Mouse (Mus musculus) neural tube, embryonic 11.5 days (tissue): Measurements from ENCODE around the gene Traf5. TPM values are rescaled to one million over a fixed set of nuclear protein-coding genes. Genes with fewer than 3 reads are reported as not detected.
A peak's percentile ranks its signal among the peaks of the same experiment; 100 is the strongest.

Source experiments
- ATAC-seq: fragments of 200-750 bp; cut with Nextera tagmentation; 2 replicates; pipeline ENCODE4 v1.8.0; 2017; ENCODE audit warnings: moderate number of reproducible peaks, mild to moderate bottlenecking, moderate TSS enrichment, moderate library complexity; ENCODE audit not compliant: insufficient read depth, low FRiP score, low TSS enrichment
- DNase-seq: peaks from one replicate; pipeline ENCODE4 v3.0.0-alpha.2; 2015; ENCODE audit warnings: low spot score
- H3K27ac ChIP-seq: fragments of 300-500 bp; sonication (generic); 2 replicates; pipeline ENCODE4 v1.5.1; 2014; ENCODE audit warnings: low read depth, mild to moderate bottlenecking, low read length
- H3K27me3 ChIP-seq: fragments of 300-500 bp; sonication (generic); 2 replicates; pipeline ENCODE4 v1.6.1; 2014; ENCODE audit warnings: mild to moderate bottlenecking, low read length, mixed read lengths; ENCODE audit not compliant: control insufficient read depth, insufficient read depth
- H3K36me3 ChIP-seq: fragments of 300-500 bp; sonication (generic); 2 replicates; pipeline ENCODE4 v1.6.1; 2014; ENCODE audit warnings: mild to moderate bottlenecking, low read length, moderate library complexity, mixed read lengths; ENCODE audit not compliant: control insufficient read depth, insufficient read depth
- H3K4me1 ChIP-seq: fragments of 300-500 bp; sonication (generic); 2 replicates; pipeline ENCODE4 v1.6.1; 2014; ENCODE audit warnings: low read length, mixed read lengths; ENCODE audit not compliant: control insufficient read depth, insufficient read depth
- H3K4me2 ChIP-seq: fragments of 300-500 bp; sonication (generic); 2 replicates; pipeline ENCODE4 v1.6.1; 2014; ENCODE audit warnings: low read depth, mild to moderate bottlenecking, moderate library complexity
- H3K4me3 ChIP-seq: fragments of 300-500 bp; sonication (generic); 2 replicates; pipeline ENCODE4 v1.5.1; 2014; ENCODE audit warnings: low read depth, low read length
- H3K9ac ChIP-seq: fragments of 300-500 bp; sonication (generic); 2 replicates; pipeline ENCODE4 v1.6.1; 2014; ENCODE audit warnings: mild to moderate bottlenecking, low read length
- H3K9me3 ChIP-seq: fragments of 300-500 bp; sonication (generic); 2 replicates; pipeline ENCODE4 v1.6.1; 2016; ENCODE audit warnings: low read length; ENCODE audit not compliant: control insufficient read depth
- WGBS: fragments of 180-500 bp; shearing (Covaris S2); extraction: QIAGEN DNeasy Blood & Tissue Kit; methylation state at CpG from one replicate; pipeline ENCODE4 v1.1.7; 2014; 5-methylcytosine and 5-hydroxymethylcytosine counted together
- polyA plus RNA-seq: library from polyadenylated mRNA; unstranded; fragments of >200 nt; fragmentation: Nextera tagmentation; extraction: Ambion mirVana; gene quantifications from 2 replicates; pipeline ENCODE4 v1.2.1, GENCODE M21; 2014

Gene Traf5
- polyA plus RNA-seq, 1 experiment from 2014 or later: 5.0 TPM

- no peak within 1 kb of the TSS for H3K4me3 ChIP-seq
- DNase-seq: no peak
- H3K36me3 ChIP-seq: no peaks in the 10 kb centered on the region
- ATAC-seq: no peak
- H3K4me1 ChIP-seq: peaks cover 3% of the 10 kb centered on the region; the same call in 1 of the 2 replicates
- H3K9me3 ChIP-seq: no peaks in the 10 kb centered on the region
- H3K4me2 ChIP-seq: no peak within 1 kb of the TSS
- no peaks in the 10 kb centered on the region for H3K27me3 ChIP-seq
- WGBS: 57% methylated on average over 5 of the region's 5 CpGs
- no peak within 1 kb of the TSS for H3K27ac ChIP-seq
- no peak within 1 kb of the TSS for H3K9ac ChIP-seq
Measured at GRCm38 (mm10) chr1:191977187-191977586, 115.2 kb downstream of the Traf5 start, which contains the start of gene Rd3. TSS of gene Rd3 (plus strand) at chr1:191977370.

GRCm38 (mm10) chr1:191974509-191975405 is 117.6 kb downstream of the Traf5 start:
- H3K9ac ChIP-seq: no peak overlapping the region
- no peaks in the 10 kb centered on the region for H3K27me3 ChIP-seq
- H3K4me3 ChIP-seq: no peak overlapping the region
- no peak overlapping the region for H3K27ac ChIP-seq
- H3K4me1 ChIP-seq: no peaks in the 10 kb centered on the region
- no peaks in the 10 kb centered on the region for H3K36me3 ChIP-seq
- no peaks in the 10 kb centered on the region for H3K9me3 ChIP-seq
- ATAC-seq (no peak), DNase-seq (no peak)
- H3K4me2 ChIP-seq: no peak overlapping the region
- WGBS: 77% methylated on average over 13 of the region's 13 CpGs

DNA sequence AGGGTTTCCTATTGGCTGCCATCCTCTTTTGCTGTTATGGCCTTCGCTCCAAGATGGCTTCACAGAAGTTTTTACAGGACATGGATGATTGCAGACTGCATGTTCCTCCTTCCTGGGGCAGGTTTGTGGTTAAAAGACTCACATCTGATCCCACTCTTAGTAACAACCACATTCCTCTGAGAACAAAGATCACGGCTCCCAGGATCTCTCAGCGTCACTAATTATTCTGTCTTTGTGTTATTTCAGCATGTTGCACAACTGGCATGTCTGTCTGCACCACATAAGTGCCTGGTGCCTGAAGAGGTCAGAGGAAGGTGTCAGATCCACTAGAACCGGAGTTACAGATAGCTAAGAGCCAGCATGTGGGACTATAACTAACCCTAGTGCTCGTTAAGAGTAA is 122.4 kb downstream of the Traf5 start:
- no peaks in the 10 kb centered on the region for H3K9me3 ChIP-seq
- no peaks in the 10 kb centered on the region for H3K4me1 ChIP-seq
- H3K4me3 ChIP-seq: no peak overlapping the region
- H3K4me2 ChIP-seq: no peak overlapping the region
- ATAC-seq (no peak), DNase-seq (no peak)
- WGBS: 72% methylated on average over 5 of the region's 5 CpGs
- H3K27me3 ChIP-seq: no peaks in the 10 kb centered on the region
- H3K9ac ChIP-seq: no peak overlapping the region
- no peak overlapping the region for H3K27ac ChIP-seq
- H3K36me3 ChIP-seq: no peaks in the 10 kb centered on the region

GRCm38 (mm10) chr1:191964773-191965481 is 127.4 kb downstream of the Traf5 start:
- no peak for ATAC-seq
- WGBS: 21% methylated on average over 13 of the region's 13 CpGs

DNA sequence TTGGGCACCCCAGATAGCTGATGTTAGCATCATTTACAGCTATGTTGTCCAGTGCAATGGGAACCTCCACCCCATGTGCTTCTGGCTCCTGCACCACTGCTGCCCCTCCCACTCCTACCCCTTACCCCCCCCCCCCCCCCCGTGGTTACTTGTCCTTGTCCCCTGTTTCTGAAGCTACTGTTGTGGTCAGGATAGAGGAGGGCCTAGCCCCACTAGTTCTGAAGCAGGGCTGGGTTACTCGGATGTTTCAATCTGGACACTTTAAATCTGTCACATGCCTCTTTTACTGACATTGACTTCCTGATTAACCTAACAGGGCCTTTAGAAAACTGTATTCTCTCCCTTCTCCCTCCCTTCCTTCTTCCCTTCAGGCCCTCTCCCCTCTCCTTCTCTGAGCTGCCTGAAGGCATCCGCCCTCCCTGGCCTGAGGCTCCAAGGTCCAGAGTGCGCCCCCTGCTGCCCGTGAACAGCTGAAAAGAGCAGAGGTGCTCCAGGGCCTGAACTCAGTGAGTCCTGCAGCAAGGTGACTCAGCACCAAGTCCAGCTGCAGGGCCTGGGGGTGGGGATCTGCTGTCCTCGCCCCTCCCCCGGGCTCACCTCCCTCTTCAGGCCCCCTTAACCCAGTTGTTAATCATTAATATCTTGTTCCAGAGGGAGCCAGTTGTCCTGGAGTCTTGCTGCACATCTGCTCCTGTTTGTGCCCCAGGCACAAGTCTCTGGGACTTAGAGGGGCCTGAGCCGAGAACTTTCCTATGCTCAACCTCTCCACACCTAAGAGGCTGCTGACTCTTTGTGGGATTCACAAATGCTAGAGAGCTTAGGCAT is 128.2 kb downstream of the Traf5 start:
- ATAC-seq (peak; percentile 75), DNase-seq (peak; percentile 84)
- Histone ChIP-seq H3K27me3 (no peaks in the 10 kb centered on the region), H3K4me2 (no peak overlapping the region), H3K4me1 (no peaks in the 10 kb centered on the region), H3K36me3 (no peaks in the 10 kb centered on the region), H3K27ac (no peak overlapping the region), H3K9ac (no peak overlapping the region), H3K4me3 (no peak overlapping the region), H3K9me3 (no peaks in the 10 kb centered on the region)
- WGBS: 18% methylated on average over 7 of the region's 8 CpGs

More at GRCm38 (mm10) chr1:191964773-191965481, 127.4 kb downstream of the Traf5 start:
- Histone ChIP-seq H3K27me3 (no peaks in the 10 kb centered on the region), H3K9ac (no peak overlapping the region), H3K27ac (no peak overlapping the region), H3K4me3 (no peak overlapping the region), H3K4me2 (no peak overlapping the region), H3K4me1 (no peaks in the 10 kb centered on the region), H3K9me3 (no peaks in the 10 kb centered on the region), H3K36me3 (no peaks in the 10 kb centered on the region)
- DNase-seq: peak; percentile 78

DNA sequence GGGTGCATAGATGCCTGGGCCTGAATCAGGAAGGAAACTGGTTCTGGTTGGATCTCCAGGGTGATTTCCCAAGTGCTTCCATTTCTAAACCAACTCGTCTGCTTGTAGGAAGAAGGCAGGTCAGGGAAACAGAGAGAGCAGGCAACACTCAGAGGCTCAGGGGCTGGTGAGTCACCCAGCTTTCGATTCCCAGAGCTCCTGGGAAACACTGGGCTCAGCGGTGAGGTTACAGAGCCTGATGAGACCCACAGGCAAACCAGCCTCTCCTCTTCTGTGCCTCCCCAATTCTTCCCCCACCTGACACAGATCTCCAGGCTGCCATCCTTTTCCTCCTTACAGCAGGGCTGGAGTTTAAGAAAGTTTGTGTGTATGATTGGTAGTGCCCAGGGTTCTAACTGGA is 128.9 kb downstream of the Traf5 start:
- no peak overlapping the region for H3K27ac ChIP-seq
- WGBS: 81% methylated on average over 3 of the region's 3 CpGs
- ATAC-seq: no peak
- H3K4me2 ChIP-seq: no peak overlapping the region
- no peaks in the 10 kb centered on the region for H3K27me3 ChIP-seq
- no peaks in the 10 kb centered on the region for H3K9me3 ChIP-seq
- no peak for DNase-seq
- H3K9ac ChIP-seq: no peak overlapping the region
- H3K4me3 ChIP-seq: no peak overlapping the region
- no peaks in the 10 kb centered on the region for H3K4me1 ChIP-seq
- H3K36me3 ChIP-seq: no peaks in the 10 kb centered on the region

- 65% methylated on average over 2 of the region's 2 CpGs for WGBS
- Histone ChIP-seq H3K4me3 (no peak overlapping the region), H3K9me3 (no peaks in the 10 kb centered on the region), H3K27me3 (no peaks in the 10 kb centered on the region), H3K9ac (no peak overlapping the region), H3K4me2 (no peak overlapping the region), H3K4me1 (no peaks in the 10 kb centered on the region), H3K36me3 (no peaks in the 10 kb centered on the region), H3K27ac (no peak overlapping the region)
- DNase-seq: no peak
- ATAC-seq: no peak
Measured at GRCm38 (mm10) chr1:191960946-191961345, 131.4 kb downstream of the Traf5 start.

- DNase-seq: no peak
- Histone ChIP-seq H3K4me1 (no peaks in the 10 kb centered on the region), H3K36me3 (no peaks in the 10 kb centered on the region), H3K27me3 (no peaks in the 10 kb centered on the region), H3K4me2 (no peak overlapping the region), H3K4me3 (no peak overlapping the region), H3K9ac (no peak overlapping the region), H3K27ac (no peak overlapping the region), H3K9me3 (no peaks in the 10 kb centered on the region)
- ATAC-seq: no peak
- 96% methylated on average over 3 of the region's 3 CpGs for WGBS
Measured at GRCm38 (mm10) chr1:191957321-191957720, 135.0 kb downstream of the Traf5 start.
